Mouse (Mus musculus) brain, embryonic 14.5 days (tissue): ENCODE measurements around the gene Insl3.
A peak's percentile ranks its signal among the peaks of the same experiment; 100 is the strongest.

Experiments used
- CTCF ChIP-seq: fragments of 200-500 bp; IDR thresholded peaks from 2 replicates; pipeline ENCODE4 v1.5.1; 2012; ENCODE audit warnings: inconsistent platforms, mild to moderate bottlenecking, moderate library complexity, borderline replicate concordance; ENCODE audit not compliant: insufficient read depth, insufficient read length; ENCODE audit errors: extremely low read depth
- POLR2A ChIP-seq: fragments of 200-500 bp; IDR thresholded peaks from 2 replicates; pipeline ENCODE4 v1.6.1; 2012; ENCODE audit warnings: mild to moderate bottlenecking, inconsistent platforms, borderline replicate concordance; ENCODE audit not compliant: poor library complexity, insufficient read depth, insufficient read length, severe bottlenecking; ENCODE audit errors: extremely low read depth

DNA sequence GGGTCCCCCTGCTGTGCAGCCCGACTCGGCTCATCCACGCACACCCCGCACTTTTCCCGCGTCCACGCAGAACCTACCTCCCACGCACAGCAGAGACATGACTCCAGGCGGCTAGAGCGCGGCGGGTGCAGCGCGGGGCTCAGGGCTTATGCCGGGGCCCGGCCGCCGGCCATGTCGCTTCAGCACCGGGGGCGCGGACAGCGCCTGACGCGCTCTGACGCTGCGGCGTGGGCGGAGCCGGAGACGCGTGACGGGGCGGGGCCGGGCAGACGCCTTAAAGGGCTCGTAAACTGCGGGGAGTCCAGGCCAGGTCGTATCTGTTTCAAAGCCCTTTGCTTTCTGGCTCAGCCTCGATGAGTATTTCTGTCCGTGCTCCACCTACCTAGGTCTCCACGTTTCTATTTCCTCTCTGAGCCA is 17.5 kb upstream of the Insl3 start, which contains the start of gene Unc13a:
- TF ChIP-seq CTCF (no peak), POLR2A (peak; percentile 70; the same call in 1 of the 2 replicates)
